In genomic region chr19:55424507-55424906, GRCm38 (mm10) we compare ENCODE assay signal across 19 mouse cellular contexts.
DNase-seq lines count a peak whose midpoint lies in the region; ATAC-seq and TF ChIP-seq lines count a peak whose summit lies in the region.
"Had no signal": no experiment of that assay in that cellular context is flagged by ENCODE, and none has a peak within 500 bp of the region (broad histone marks: within the 10 kb centered on the region; RNA-seq: fewer than 3 reads in every experiment).

No protein-coding gene starts in this region.

- H3ac ChIP-seq in myocyte (ENCODE audit: control insufficient read depth, insufficient read length), result no peak overlapping the region

- no peaks in the 10 kb centered on the region for H3K79me2 ChIP-seq in myocyte (ENCODE audit: control insufficient read depth, insufficient read depth)

- 61% methylated on average over 6 of the region's 6 CpGs for whole genome bisulfite sequencing in hindbrain, embryonic 16.5 days
- 73% methylated on average over 6 of the region's 6 CpGs for WGBS in hindbrain, embryonic 14.5 days

- peak; percentile 51; the same call in 1 of the 2 replicates for ATAC-seq in hindbrain, embryonic 16.5 days
- no peak for ATAC-seq in hindbrain, embryonic 14.5 days (ENCODE audit: low FRiP score)
- ATAC-seq: activated CD4-positive, CD25-positive, alpha-beta regulatory T cell, adult 4 months had no signal

- H3K4me2 ChIP-seq in hindbrain, embryonic 16.5 days (ENCODE audit: low read length), result no peak overlapping the region
- no peak overlapping the region for H3K4me2 ChIP-seq in hindbrain, embryonic 14.5 days (replicated peaks)
- H3K4me2 ChIP-seq in myocyte (ENCODE audit: low read depth), result peak overlapping the region; percentile 75
- H3K4me2 ChIP-seq: heart, embryonic 12.5 days; limb, embryonic 13.5 days; liver, embryonic 15.5 days; neural tube, embryonic 15.5 days had no signal

- TF ChIP-seq POLR2A in myocyte (IDR thresholded peaks at IDR 0.05; ENCODE audit: insufficient read length, low read depth), result no peak

- DNase-seq in adrenal gland, adult 2 months, result peak; percentile 4
- no peak for DNase-seq in adrenal gland, adult 8-10 months
- no peak for DNase-seq in hindbrain, embryonic 14.5 days (ENCODE audit: low spot score)
- peak; percentile 5 for DNase-seq in 416B (ENCODE audit: low read depth)
- DNase-seq in layer of hippocampus, postnatal 36 days, result no peak
- DNase-seq: thymus, adult 18-20 months; thymus, postnatal 36 days had no signal

- H3K27me3 ChIP-seq in hindbrain, embryonic 16.5 days (replicated peaks; ENCODE audit: control insufficient read depth, insufficient read depth, low read length), result no peaks in the 10 kb centered on the region
- H3K27me3 ChIP-seq in hindbrain, embryonic 14.5 days (ENCODE audit: control insufficient read depth, insufficient read depth, low read length), result no peaks in the 10 kb centered on the region
- H3K27me3 ChIP-seq in myocyte (ENCODE audit: control insufficient read depth, insufficient read depth, insufficient read length), result no peaks in the 10 kb centered on the region
- H3K27me3 ChIP-seq: CH12.LX; heart, embryonic 12.5 days; limb, embryonic 13.5 days; liver, embryonic 15.5 days; neural tube, embryonic 15.5 days had no signal

- no peaks in the 10 kb centered on the region for H3K36me3 ChIP-seq in hindbrain, embryonic 16.5 days (ENCODE audit: control insufficient read depth, insufficient read depth, low read length)
- H3K36me3 ChIP-seq in hindbrain, embryonic 14.5 days (replicated peaks; ENCODE audit: control insufficient read depth, insufficient read depth), result no peaks in the 10 kb centered on the region
- H3K36me3 ChIP-seq in myocyte (ENCODE audit: control insufficient read depth, insufficient read depth), result no peaks in the 10 kb centered on the region
- H3K36me3 ChIP-seq: heart, embryonic 12.5 days; limb, embryonic 13.5 days; liver, embryonic 15.5 days; neural tube, embryonic 15.5 days had no signal

- H3K4me3 ChIP-seq in hindbrain, embryonic 16.5 days (ENCODE audit: low read length), result no peak overlapping the region
- H3K4me3 ChIP-seq in hindbrain, embryonic 14.5 days (replicated peaks; ENCODE audit: low read length), result no peak overlapping the region
- H3K4me3 ChIP-seq in myocyte, result no peak overlapping the region
- H3K4me3 ChIP-seq: heart, embryonic 12.5 days; layer of hippocampus, adult 2 months; limb, embryonic 13.5 days; liver, embryonic 15.5 days; neural tube, embryonic 15.5 days had no signal

- H3K4me1 ChIP-seq in hindbrain, embryonic 16.5 days (ENCODE audit: control insufficient read depth, insufficient read depth, low read depth, low read length), result peaks cover 2% of the 10 kb centered on the region; the same call in 1 of the 2 replicates
- H3K4me1 ChIP-seq in hindbrain, embryonic 14.5 days (replicated peaks; ENCODE audit: control insufficient read depth, insufficient read depth, low read length), result no peaks in the 10 kb centered on the region

- H3K9ac ChIP-seq in hindbrain, embryonic 16.5 days (ENCODE audit: low read depth, low read length), result no peak overlapping the region
- H3K9ac ChIP-seq in hindbrain, embryonic 14.5 days, result no peak overlapping the region
- H3K9ac ChIP-seq: forebrain, postnatal 0 days; heart, embryonic 12.5 days; limb, embryonic 13.5 days; liver, embryonic 15.5 days; neural tube, embryonic 15.5 days had no signal

- H3K27ac ChIP-seq in hindbrain, embryonic 16.5 days (ENCODE audit: low read depth, low read length), result no peak overlapping the region
- H3K27ac ChIP-seq in hindbrain, embryonic 14.5 days, result no peak overlapping the region
- H3K27ac ChIP-seq: layer of hippocampus, adult 2 months; limb, embryonic 13.5 days; liver, embryonic 15.5 days; macrophage; neural tube, embryonic 15.5 days had no signal

- H3K9me3 ChIP-seq in hindbrain, embryonic 16.5 days (ENCODE audit: control insufficient read depth, low read length), result no peaks in the 10 kb centered on the region
- H3K9me3 ChIP-seq in hindbrain, embryonic 14.5 days (ENCODE audit: control insufficient read depth, low read length), result no peaks in the 10 kb centered on the region
- H3K9me3 ChIP-seq: G1E; heart, embryonic 12.5 days; limb, embryonic 13.5 days; liver, embryonic 15.5 days; neural tube, embryonic 15.5 days had no signal

TF ChIP-seq in myocyte, 11 proteins besides CTCF, POLR2A, EP300 and RAD21:
- no peak for TF ChIP-seq MAX (IDR thresholded peaks at IDR 0.05; ENCODE audit: low read depth)
- TF ChIP-seq TCF12 (IDR thresholded peaks at IDR 0.05; ENCODE audit: insufficient read depth, poor library complexity, severe bottlenecking), result no peak
- TF ChIP-seq SRF (IDR thresholded peaks at IDR 0.05; ENCODE audit: control insufficient read depth, insufficient read length, low read depth), result no peak
- TF ChIP-seq TCF3 (IDR thresholded peaks at IDR 0.05; ENCODE audit: insufficient read length, low read depth), result no peak
- TF ChIP-seq USF1 (IDR thresholded peaks at IDR 0.05; ENCODE audit: low read depth), result no peak
- no peak for TF ChIP-seq MYOD1 (IDR thresholded peaks at IDR 0.05; ENCODE audit: control insufficient read depth in 1 of 3, insufficient read length in 2 of 3, low read depth in 2 of 3)
- no peak for TF ChIP-seq REST (IDR thresholded peaks at IDR 0.05; ENCODE audit: insufficient read depth, insufficient read length)
- no peak for TF ChIP-seq E2F4 (IDR thresholded peaks at IDR 0.05; ENCODE audit: insufficient read depth)
- TF ChIP-seq POLR2AphosphoS2 (IDR thresholded peaks at IDR 0.05; ENCODE audit: insufficient read length, low read depth), result no peak
- TF ChIP-seq CEBPB (IDR thresholded peaks at IDR 0.05; ENCODE audit: insufficient read depth, poor library complexity, severe bottlenecking), result no peak
- no peak for TF ChIP-seq MYOG (IDR thresholded peaks at IDR 0.05; ENCODE audit: control insufficient read depth in 1 of 3, insufficient read depth in 1 of 3, insufficient read length in 2 of 3, low read depth in 2 of 3)
TF ChIP-seq in myocyte: peak in this region for 0.

Comparison
In these comparisons a context has a peak if more than half of its experiments do, and no peak if none do; other contexts are left out.
1. DNase-seq: peak in adrenal gland, adult 2 months (single experiment) and 416B (single experiment); none in adrenal gland, adult 8-10 months (single experiment), hindbrain, embryonic 14.5 days (single experiment) and layer of hippocampus, postnatal 36 days (0 of 2).